Mouse (Mus musculus): Measurements from ENCODE around the gene Wrap53. TPM values are rescaled to one million over a fixed set of nuclear protein-coding genes. Genes with fewer than 3 reads are reported as not detected.

Wrap53 gene
- polyA plus RNA-seq, 1 experiment from 2014 or later = 13.3 TPM

DNA sequence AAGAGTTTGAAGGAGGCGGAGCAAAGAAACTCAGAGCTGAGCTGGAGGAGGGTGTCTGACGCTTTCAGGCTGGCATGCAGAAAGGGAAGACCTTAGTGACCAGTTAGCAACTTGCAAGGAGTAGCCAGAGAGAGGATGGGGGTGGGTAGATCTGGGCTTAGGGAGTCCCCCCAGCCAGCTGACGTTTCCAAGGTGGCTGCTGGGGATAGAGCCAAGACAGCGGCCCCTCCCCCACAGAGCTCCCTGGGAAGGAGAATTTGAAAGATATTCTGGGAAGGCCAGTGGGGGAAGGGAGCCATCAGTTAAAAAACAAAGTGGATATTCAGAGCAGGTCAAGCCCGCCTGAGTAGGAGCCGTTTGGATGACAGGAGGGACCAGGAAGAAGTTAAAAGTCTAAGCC, 20.0 kb upstream of the Wrap53 start:
- peak overlapping the region; percentile 71 for H3K27ac ChIP-seq
- H3K9ac ChIP-seq = no peak overlapping the region
- no peaks in the 10 kb centered on the region for H3K27me3 ChIP-seq
- H3K36me3 ChIP-seq = no peaks in the 10 kb centered on the region
- peak overlapping the region; percentile 37 for H3K4me2 ChIP-seq
- H3K4me1 ChIP-seq (replicated peaks) = peaks cover 55% of the 10 kb centered on the region
- WGBS = 13% methylated on average over 6 of the region's 6 CpGs
- ATAC-seq (replicated peaks; ENCODE audit: insufficient number of reproducible peaks, insufficient read depth, low FRiP score, low read depth) = 0 out of 2 replicates have a peak, but pooled peaks have one; percentile 24
- H3K4me3 ChIP-seq = no peak overlapping the region
- no peaks in the 10 kb centered on the region for H3K9me3 ChIP-seq (replicated peaks)

DNA sequence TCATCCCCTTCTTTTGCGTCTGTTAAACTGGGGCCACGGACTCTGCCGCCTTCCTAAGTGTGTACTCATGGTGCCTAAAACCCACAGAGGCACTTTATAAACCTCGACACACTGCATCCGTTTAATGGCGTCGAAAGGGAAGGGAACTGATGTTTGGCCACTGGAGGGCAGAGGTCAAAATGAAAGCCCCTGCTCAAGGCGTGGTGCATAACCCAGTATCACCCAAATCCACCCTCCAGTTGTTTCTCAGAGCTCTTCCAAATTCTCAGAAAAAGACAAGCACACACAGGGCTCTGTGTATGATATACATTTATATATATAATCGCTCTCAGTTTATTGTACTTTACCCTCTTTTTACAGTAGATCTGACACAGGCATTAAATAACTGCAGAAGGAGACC, 19.4 kb upstream of the Wrap53 start:
- Histone ChIP-seq H3K27ac (peak overlapping the region; percentile 71), H3K4me1 (replicated peaks) (peaks cover 48% of the 10 kb centered on the region), H3K4me3 (no peak overlapping the region), H3K4me2 (no peak overlapping the region; the same call in 1 of the 2 replicates), H3K27me3 (no peaks in the 10 kb centered on the region), H3K36me3 (no peaks in the 10 kb centered on the region), H3K9me3 (replicated peaks) (no peaks in the 10 kb centered on the region), H3K9ac (no peak overlapping the region)
- ATAC-seq (replicated peaks; ENCODE audit: insufficient number of reproducible peaks, insufficient read depth, low FRiP score, low read depth) = no peak
- WGBS = 19% methylated on average over 9 of the region's 9 CpGs

DNA sequence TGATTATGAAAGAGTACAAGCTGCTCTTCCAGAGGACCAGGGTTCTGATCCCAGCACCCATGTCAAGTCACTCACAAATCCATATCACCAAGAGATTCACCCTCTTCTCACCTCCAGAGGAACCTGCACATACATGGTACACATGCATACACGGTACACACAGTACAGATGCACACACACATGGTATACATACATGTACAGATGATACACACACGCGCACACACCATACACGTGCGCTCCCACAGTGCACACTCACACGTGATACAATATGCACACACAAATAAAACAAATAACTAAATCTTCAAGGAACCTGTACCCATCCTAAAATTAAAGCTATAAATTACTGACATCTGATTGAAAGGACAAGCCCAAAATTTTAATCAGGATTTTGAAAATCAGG, 14.8 kb upstream of the Wrap53 start:
- no peak overlapping the region for H3K4me3 ChIP-seq
- H3K27me3 ChIP-seq = no peaks in the 10 kb centered on the region
- peaks cover 25% of the 10 kb centered on the region for H3K36me3 ChIP-seq
- 95% methylated on average over 6 of the region's 6 CpGs for WGBS
- no peak overlapping the region for H3K9ac ChIP-seq
- ATAC-seq (replicated peaks; ENCODE audit: insufficient number of reproducible peaks, insufficient read depth, low FRiP score, low read depth) = no peak
- peaks cover 8% of the 10 kb centered on the region for H3K4me1 ChIP-seq (replicated peaks)
- no peaks in the 10 kb centered on the region for H3K9me3 ChIP-seq (replicated peaks)
- no peak overlapping the region for H3K27ac ChIP-seq
- H3K4me2 ChIP-seq = no peak overlapping the region

DNA sequence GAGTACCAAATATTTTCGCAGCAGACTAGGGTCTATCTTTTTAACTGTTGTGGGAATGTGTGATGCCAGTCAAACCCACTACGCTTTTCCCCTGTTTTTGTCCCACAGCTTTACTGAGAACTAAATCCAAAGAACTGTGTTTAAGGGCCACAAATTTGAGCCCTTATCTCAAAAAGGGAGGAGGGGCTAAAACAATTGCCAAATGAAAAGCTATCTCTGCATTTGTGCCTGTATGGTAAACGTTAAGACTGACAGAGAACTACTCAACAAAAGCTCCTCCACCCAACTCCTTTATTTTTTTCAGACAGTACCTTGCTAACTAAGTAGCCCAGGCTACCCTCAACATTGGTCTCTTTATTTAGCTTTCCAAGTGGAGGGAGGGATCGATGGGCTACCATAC, 12.7 kb upstream of the Wrap53 start:
- H3K36me3 ChIP-seq = peaks cover 45% of the 10 kb centered on the region
- no peak for ATAC-seq (replicated peaks; ENCODE audit: insufficient number of reproducible peaks, insufficient read depth, low FRiP score, low read depth)
- WGBS = 83% methylated on average over 4 of the region's 4 CpGs
- H3K9ac ChIP-seq = no peak overlapping the region
- no peaks in the 10 kb centered on the region for H3K9me3 ChIP-seq (replicated peaks)
- no peaks in the 10 kb centered on the region for H3K27me3 ChIP-seq
- H3K4me1 ChIP-seq (replicated peaks) = no peaks in the 10 kb centered on the region; the same call in 1 of the 2 replicates
- H3K4me2 ChIP-seq = no peak overlapping the region
- no peak overlapping the region for H3K27ac ChIP-seq
- no peak overlapping the region for H3K4me3 ChIP-seq

DNA sequence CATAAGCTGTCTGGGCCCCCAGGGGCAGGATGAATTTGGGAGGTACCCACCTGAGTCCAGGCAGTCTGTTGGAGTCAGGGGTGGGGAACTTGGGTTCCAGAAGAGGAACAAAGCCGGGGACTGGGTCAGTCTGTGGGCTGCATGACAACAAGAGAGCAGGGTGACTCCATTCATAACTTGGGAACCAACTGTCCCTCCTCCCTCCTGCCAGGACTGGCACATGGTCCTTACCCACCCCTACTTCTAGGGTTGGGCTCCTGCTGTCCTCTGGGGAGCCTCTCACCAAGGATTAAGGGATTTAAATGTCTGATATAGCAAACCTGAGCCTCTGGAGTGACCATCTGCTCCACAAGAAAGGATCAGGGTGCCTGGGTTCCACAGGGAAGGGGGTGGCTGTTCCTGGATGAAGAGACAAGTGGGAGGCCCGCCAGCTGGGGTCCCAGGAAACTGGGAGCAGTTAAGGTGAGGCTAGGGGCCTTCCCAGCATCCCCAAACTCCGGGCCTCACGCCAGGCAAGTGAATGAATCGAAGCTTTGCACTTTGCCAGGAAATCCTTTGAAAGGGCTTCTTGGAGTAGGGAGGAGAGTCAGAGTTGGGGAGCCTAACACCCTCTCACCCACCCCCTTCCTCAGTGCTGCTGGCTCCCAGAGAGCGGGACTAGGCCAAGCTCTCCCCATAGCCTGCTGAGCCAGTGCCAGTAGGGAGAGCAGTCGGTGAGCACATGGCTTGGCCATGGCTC, 12.0 kb upstream of the Wrap53 start:
- no peak overlapping the region for H3K9ac ChIP-seq
- no peaks in the 10 kb centered on the region for H3K27me3 ChIP-seq
- peaks cover 53% of the 10 kb centered on the region for H3K36me3 ChIP-seq
- no peak overlapping the region for H3K4me3 ChIP-seq
- no peak overlapping the region for H3K4me2 ChIP-seq
- no peak overlapping the region for H3K27ac ChIP-seq
- 0 out of 2 replicates have a peak, but pooled peaks have one; percentile 35 for ATAC-seq (replicated peaks; ENCODE audit: insufficient number of reproducible peaks, insufficient read depth, low FRiP score, low read depth)
- WGBS = 69% methylated on average over 7 of the region's 7 CpGs
- no peaks in the 10 kb centered on the region for H3K9me3 ChIP-seq (replicated peaks)
- no peaks in the 10 kb centered on the region; the same call in 1 of the 2 replicates for H3K4me1 ChIP-seq (replicated peaks)

DNA sequence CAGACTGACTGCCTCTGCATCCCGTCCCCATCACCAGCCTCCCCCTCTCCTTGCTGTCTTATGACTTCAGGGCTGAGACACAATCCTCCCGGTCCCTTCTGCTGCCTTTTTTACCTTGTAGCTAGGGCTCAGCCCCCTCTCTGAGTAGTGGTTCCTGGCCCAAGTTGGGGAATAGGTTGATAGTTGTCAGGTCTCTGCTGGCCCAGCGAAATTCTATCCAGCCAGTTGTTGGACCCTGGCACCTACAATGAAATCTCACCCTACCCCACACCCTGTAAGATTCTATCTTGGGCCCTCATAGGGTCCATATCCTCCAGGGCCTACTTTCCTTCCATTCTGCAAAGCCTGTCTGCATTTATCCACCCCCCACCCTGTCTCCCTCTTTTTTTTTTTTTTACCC, 11.4 kb upstream of the Wrap53 start:
- ATAC-seq (replicated peaks; ENCODE audit: insufficient number of reproducible peaks, insufficient read depth, low FRiP score, low read depth) = no peak
- Histone ChIP-seq H3K27me3 (no peaks in the 10 kb centered on the region), H3K9ac (no peak overlapping the region), H3K36me3 (peaks cover 53% of the 10 kb centered on the region), H3K4me3 (no peak overlapping the region), H3K4me1 (replicated peaks) (no peaks in the 10 kb centered on the region; the same call in 1 of the 2 replicates), H3K9me3 (replicated peaks) (no peaks in the 10 kb centered on the region), H3K27ac (no peak overlapping the region), H3K4me2 (no peak overlapping the region)
- WGBS = 84% methylated on average over 3 of the region's 3 CpGs

DNA sequence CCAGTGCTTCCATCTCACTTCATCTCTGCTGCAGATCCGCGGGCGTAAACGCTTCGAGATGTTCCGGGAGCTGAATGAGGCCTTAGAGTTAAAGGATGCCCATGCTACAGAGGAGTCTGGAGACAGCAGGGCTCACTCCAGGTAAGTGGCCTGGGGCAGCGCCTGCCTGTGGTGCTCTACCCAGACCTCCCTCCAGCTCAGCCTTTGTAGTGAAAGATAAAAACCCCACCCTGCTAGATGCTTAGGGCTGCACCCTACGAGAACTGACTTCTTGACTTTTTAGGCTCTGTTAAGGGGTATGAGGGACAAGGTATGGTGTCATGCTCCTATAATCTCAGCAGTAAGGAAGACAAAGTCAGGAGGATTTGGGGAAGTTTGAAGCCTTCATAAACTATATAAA, 10.6 kb upstream of the Wrap53 start:
- no peaks in the 10 kb centered on the region; the same call in none of the 2 replicates for H3K4me1 ChIP-seq (replicated peaks)
- WGBS = 87% methylated on average over 8 of the region's 8 CpGs
- no peak overlapping the region for H3K4me3 ChIP-seq
- ATAC-seq (replicated peaks; ENCODE audit: insufficient number of reproducible peaks, insufficient read depth, low FRiP score, low read depth) = no peak
- no peak overlapping the region for H3K4me2 ChIP-seq
- no peaks in the 10 kb centered on the region for H3K27me3 ChIP-seq
- no peak overlapping the region for H3K27ac ChIP-seq
- H3K9me3 ChIP-seq (replicated peaks) = no peaks in the 10 kb centered on the region
- H3K36me3 ChIP-seq = peaks cover 53% of the 10 kb centered on the region
- H3K9ac ChIP-seq = no peak overlapping the region

DNA sequence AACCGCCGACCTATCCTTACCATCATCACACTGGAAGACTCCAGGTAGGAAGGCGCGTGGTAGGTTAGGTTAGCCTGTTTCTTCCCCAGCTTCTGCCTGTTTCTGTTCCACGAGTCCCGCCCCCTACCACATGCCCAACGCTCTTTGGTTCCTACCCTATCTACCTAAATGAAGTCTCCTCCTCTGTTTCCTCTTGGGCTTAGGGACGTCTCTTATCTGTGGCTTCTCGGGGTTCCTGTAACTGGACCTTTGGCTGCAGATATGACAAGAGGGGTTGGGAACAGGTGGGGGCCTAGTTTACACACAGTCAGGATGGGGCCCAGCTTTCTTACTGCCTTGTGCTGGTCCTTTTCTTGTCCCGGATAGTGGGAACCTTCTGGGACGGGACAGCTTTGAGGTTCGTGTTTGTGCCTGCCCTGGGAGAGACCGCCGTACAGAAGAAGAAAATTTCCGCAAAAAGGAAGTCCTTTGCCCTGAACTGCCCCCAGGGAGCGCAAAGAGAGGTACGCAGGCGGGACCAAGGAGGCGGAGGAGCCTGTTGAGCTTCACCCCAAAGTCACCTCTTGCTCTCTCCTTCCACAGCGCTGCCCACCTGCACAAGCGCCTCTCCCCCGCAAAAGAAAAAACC, 9.3 kb upstream of the Wrap53 start:
- no peaks in the 10 kb centered on the region for H3K27me3 ChIP-seq
- peak; percentile 29; the same call in 1 of the 2 replicates for ATAC-seq (replicated peaks; ENCODE audit: insufficient number of reproducible peaks, insufficient read depth, low FRiP score, low read depth)
- WGBS = 85% methylated on average over 22 of the region's 22 CpGs

DNA sequence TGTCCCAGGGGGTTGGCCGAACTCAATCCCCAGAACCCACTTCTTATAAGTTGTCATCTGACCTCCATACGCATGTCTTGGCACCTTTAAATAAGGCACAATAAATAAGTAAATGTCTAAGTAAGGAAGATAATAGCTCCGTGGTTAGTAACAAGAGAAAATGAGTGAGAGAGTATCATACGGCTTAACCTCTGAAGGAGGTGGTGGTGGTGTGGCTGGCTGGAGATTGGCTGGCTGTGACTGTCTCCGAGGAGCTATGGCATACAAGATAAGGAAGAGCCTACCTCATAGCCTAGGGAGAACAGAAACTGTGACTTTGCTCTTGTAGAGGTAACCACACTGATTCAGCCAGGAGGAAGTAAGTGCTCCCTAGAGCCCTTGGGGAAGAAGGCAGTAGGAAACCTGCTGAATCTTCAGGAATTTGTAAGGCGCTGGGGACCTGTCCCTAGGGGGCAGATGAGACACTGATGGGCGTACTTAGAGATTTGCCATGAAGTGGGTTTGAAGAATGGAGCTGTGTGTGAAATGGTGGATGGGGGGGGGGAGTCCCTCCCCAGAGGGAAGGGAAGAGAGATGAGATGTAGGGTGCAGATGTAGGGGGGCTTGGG, 5.8 kb upstream of the Wrap53 start:
- H3K27me3 ChIP-seq = no peaks in the 10 kb centered on the region
- no peak overlapping the region for H3K4me2 ChIP-seq
- whole genome bisulfite sequencing = 59% methylated on average over 7 of the region's 7 CpGs
- ATAC-seq (replicated peaks; ENCODE audit: insufficient number of reproducible peaks, insufficient read depth, low FRiP score, low read depth) = no peak
- no peak overlapping the region for H3K27ac ChIP-seq
- no peak overlapping the region for H3K4me3 ChIP-seq
- H3K9me3 ChIP-seq (replicated peaks) = no peaks in the 10 kb centered on the region
- H3K36me3 ChIP-seq = peaks cover 38% of the 10 kb centered on the region
- no peak overlapping the region for H3K9ac ChIP-seq
- H3K4me1 ChIP-seq (replicated peaks) = peaks cover 13% of the 10 kb centered on the region

More for the DNA sequence above, 9.3 kb upstream of the Wrap53 start:
- no peak overlapping the region for H3K27ac ChIP-seq
- no peaks in the 10 kb centered on the region for H3K9me3 ChIP-seq (replicated peaks)
- H3K4me2 ChIP-seq = no peak overlapping the region
- peaks cover 53% of the 10 kb centered on the region for H3K36me3 ChIP-seq
- no peak overlapping the region for H3K9ac ChIP-seq
- no peaks in the 10 kb centered on the region; the same call in none of the 2 replicates for H3K4me1 ChIP-seq (replicated peaks)
- no peak overlapping the region for H3K4me3 ChIP-seq

DNA sequence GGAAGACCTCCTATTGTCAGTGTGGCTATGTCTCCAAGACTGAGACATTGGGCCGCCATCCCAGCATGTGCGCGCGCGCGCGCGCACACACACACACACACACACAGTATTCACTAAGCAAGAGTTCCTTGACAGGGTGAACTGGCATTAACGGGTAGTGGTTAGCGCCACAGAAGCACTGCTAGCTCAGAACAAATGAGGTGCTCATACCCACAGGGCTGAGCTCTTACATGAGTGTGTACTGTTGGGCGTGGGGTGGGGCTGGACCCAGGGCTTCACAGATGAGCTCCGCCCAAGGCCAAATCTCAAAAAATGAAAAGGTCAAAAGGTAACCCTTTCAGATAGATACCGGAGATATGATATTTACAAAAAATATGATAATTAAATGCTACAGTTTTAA, 4.9 kb upstream of the Wrap53 start:
- Histone ChIP-seq H3K27me3 (no peaks in the 10 kb centered on the region), H3K9me3 (replicated peaks) (no peaks in the 10 kb centered on the region), H3K4me2 (no peak overlapping the region), H3K4me1 (replicated peaks) (peaks cover 13% of the 10 kb centered on the region), H3K4me3 (no peak overlapping the region), H3K36me3 (peaks cover 29% of the 10 kb centered on the region), H3K9ac (no peak overlapping the region), H3K27ac (no peak overlapping the region)
- ATAC-seq (replicated peaks; ENCODE audit: insufficient number of reproducible peaks, insufficient read depth, low FRiP score, low read depth) = no peak
- WGBS = 96% methylated on average over 13 of the region's 13 CpGs

DNA sequence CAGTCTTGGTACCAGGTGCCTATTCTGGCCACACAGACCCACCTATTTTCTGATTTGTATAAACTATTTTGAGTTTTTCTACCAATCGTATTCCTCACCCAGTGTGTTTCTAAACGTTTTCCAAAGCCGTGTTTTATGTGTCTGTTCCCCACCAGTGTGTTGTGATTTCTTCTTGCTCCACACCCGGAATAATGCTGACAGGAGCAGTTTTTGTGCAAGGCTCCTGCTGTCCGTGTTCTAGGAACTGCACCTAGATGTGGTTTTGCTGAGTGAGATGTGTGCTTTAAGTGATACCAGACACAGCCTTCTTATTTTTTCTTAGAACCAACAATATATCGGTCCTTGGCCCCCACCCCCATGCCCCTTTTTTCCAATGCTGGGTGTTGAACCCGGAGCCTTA, 4.0 kb upstream of the Wrap53 start:
- H3K36me3 ChIP-seq = peaks cover 20% of the 10 kb centered on the region
- no peak overlapping the region for H3K27ac ChIP-seq
- no peak overlapping the region for H3K4me2 ChIP-seq
- H3K4me3 ChIP-seq = no peak overlapping the region
- H3K27me3 ChIP-seq = no peaks in the 10 kb centered on the region
- 89% methylated on average over 7 of the region's 7 CpGs for WGBS
- ATAC-seq (replicated peaks; ENCODE audit: insufficient number of reproducible peaks, insufficient read depth, low FRiP score, low read depth) = no peak
- H3K4me1 ChIP-seq (replicated peaks) = peaks cover 16% of the 10 kb centered on the region
- no peaks in the 10 kb centered on the region for H3K9me3 ChIP-seq (replicated peaks)
- H3K9ac ChIP-seq = no peak overlapping the region

Data from heart, embryonic 15.5 days (tissue).